In genomic region chr16:96145110-96145800, GRCm38 (mm10) we compare ENCODE assay signal across 8 mouse cellular contexts. TPM values are rescaled to one million over a fixed set of nuclear protein-coding genes. Genes with fewer than 3 reads are reported as not detected.
A peak's percentile ranks its signal among the peaks of the same experiment; 100 is the strongest.
DNase-seq lines count a peak whose midpoint lies in the region; ATAC-seq and TF ChIP-seq lines count a peak whose summit lies in the region.

Gene Wrb (plus strand): TSS chr16:96145407.

- peak; percentile 100 for DNase-seq in A20 (ENCODE audit: low read depth, low spot score)
- peak; percentile 100 for DNase-seq in heart, adult 9 months (ENCODE audit: low spot score in 2 of 2)
- DNase-seq in monocyte, adult 2 months (ENCODE audit: low read depth in 1 of 2, low spot score in 2 of 2), result peak; percentile 99
- peak; percentile 98 to 100 for DNase-seq in spleen, postnatal 36 days (ENCODE audit: low spot score in 2 of 2)

- under 1% methylated on average over 68 of the region's 68 CpGs for WGBS in kidney, embryonic 14.5 days
- WGBS in limb, embryonic 15.5 days, result under 1% methylated on average over 68 of the region's 68 CpGs

- peak within 1 kb of the TSS; percentile 73 for H3K4me3 ChIP-seq in bone marrow macrophage, adult 2 months (ENCODE audit: insufficient read depth, low read length)
- peak within 1 kb of the TSS; percentile 86 for H3K4me3 ChIP-seq in embryonic fibroblast, embryonic 13.5 days (ENCODE audit: insufficient read depth, low read length)
- peak within 1 kb of the TSS; percentile 85 for H3K4me3 ChIP-seq in kidney, embryonic 14.5 days (ENCODE audit: low read length)
- peak within 1 kb of the TSS; percentile 77 for H3K4me3 ChIP-seq in limb, embryonic 15.5 days

- TF ChIP-seq CTCF in bone marrow macrophage, adult 2 months (IDR thresholded peaks at IDR 0.05; ENCODE audit: low read depth, low read length), result peak; percentile 55
- TF ChIP-seq CTCF in embryonic fibroblast, embryonic 13.5 days (IDR thresholded peaks at IDR 0.05; ENCODE audit: borderline replicate concordance, insufficient read depth, low read length), result peak; percentile 97

- H3K4me1 ChIP-seq in bone marrow macrophage, adult 2 months (ENCODE audit: control insufficient read depth, insufficient read depth, low read length), result peaks cover 40% of the 10 kb centered on the region
- H3K4me1 ChIP-seq in embryonic fibroblast, embryonic 13.5 days (ENCODE audit: control insufficient read depth, insufficient read depth, low read length), result peaks cover 12% of the 10 kb centered on the region
- peaks cover 11% of the 10 kb centered on the region; the same call in 1 of the 2 replicates for H3K4me1 ChIP-seq in kidney, embryonic 14.5 days (ENCODE audit: control insufficient read depth, insufficient read depth, low read length)
- H3K4me1 ChIP-seq in limb, embryonic 15.5 days, result peaks cover 13% of the 10 kb centered on the region

- peak within 1 kb of the TSS; percentile 73 for H3K9ac ChIP-seq in kidney, embryonic 14.5 days (ENCODE audit: low read depth, low read length)
- H3K9ac ChIP-seq in limb, embryonic 15.5 days, result peak within 1 kb of the TSS; percentile 58

- H3K9me3 ChIP-seq in kidney, embryonic 14.5 days (ENCODE audit: control insufficient read depth, low read length), result peaks cover 4% of the 10 kb centered on the region; the same call in 1 of the 2 replicates
- H3K9me3 ChIP-seq in limb, embryonic 15.5 days, result no peaks in the 10 kb centered on the region

- no peak within 1 kb of the TSS for H3K27ac ChIP-seq in bone marrow macrophage, adult 2 months (ENCODE audit: insufficient read depth, low read depth, low read length)
- no peak within 1 kb of the TSS for H3K27ac ChIP-seq in embryonic fibroblast, embryonic 13.5 days (ENCODE audit: insufficient read depth, low read length)
- no peak within 1 kb of the TSS for H3K27ac ChIP-seq in kidney, embryonic 14.5 days (ENCODE audit: low read depth, low read length)
- peak within 1 kb of the TSS; percentile 28; the same call in 1 of the 2 replicates for H3K27ac ChIP-seq in limb, embryonic 15.5 days

- TF ChIP-seq POLR2A in bone marrow macrophage, adult 2 months (IDR thresholded peaks at IDR 0.05; ENCODE audit: borderline replicate concordance, low read depth, low read length), result no peak
- peak; percentile 80 for TF ChIP-seq POLR2A in embryonic fibroblast, embryonic 13.5 days (IDR thresholded peaks at IDR 0.05; ENCODE audit: low read depth, low read length)

- H3K27me3 ChIP-seq in kidney, embryonic 14.5 days (ENCODE audit: control insufficient read depth, insufficient read depth, low read length), result no peaks in the 10 kb centered on the region
- no peaks in the 10 kb centered on the region for H3K27me3 ChIP-seq in limb, embryonic 15.5 days

- no peaks in the 10 kb centered on the region for H3K36me3 ChIP-seq in kidney, embryonic 14.5 days (ENCODE audit: control insufficient read depth, insufficient read depth, low read length)
- no peaks in the 10 kb centered on the region for H3K36me3 ChIP-seq in limb, embryonic 15.5 days

- H3K4me2 ChIP-seq in kidney, embryonic 14.5 days (replicated peaks; ENCODE audit: low read depth, low read length), result peak within 1 kb of the TSS; percentile 58
- H3K4me2 ChIP-seq in limb, embryonic 15.5 days, result peak within 1 kb of the TSS; percentile 81

- ATAC-seq in kidney, embryonic 14.5 days (ENCODE audit: low FRiP score, low TSS enrichment), result peak; percentile 97
- peak; percentile 95 for ATAC-seq in limb, embryonic 15.5 days (ENCODE audit: insufficient number of reproducible peaks, low FRiP score, low TSS enrichment, low read depth)

RNA-seq across cellular contexts. Expression of gene Wrb, which starts in this region (rescaled TPM):
- polyA plus RNA-seq in bone marrow macrophage, adult 2 months (2012; ENCODE audit: insufficient read depth, insufficient read length, missing spikeins), result 11.0 and 12.8 TPM in 2 replicates
- polyA plus RNA-seq in embryonic fibroblast, embryonic 13.5 days (2011; ENCODE audit: insufficient read length, low read depth, missing spikeins), result 28.5 and 35.2 TPM in 2 replicates
- polyA plus RNA-seq in kidney, embryonic 14.5 days (2014; fragmentation: Nextera tagmentation; extraction: Ambion mirVana), result 68.5 and 75.6 TPM in 2 replicates
- 47.2 and 49.1 TPM in 2 replicates for polyA plus RNA-seq in limb, embryonic 15.5 days (2015; fragmentation: Nextera tagmentation; extraction: Ambion mirVana)
